Mouse (Mus musculus): ENCODE data around the gene Copb2.

Copb2 gene

GRCm38 (mm10) chr9:98563137-98564126 is at the start of gene Copb2:
Gene Copb2 (plus strand): TSS chr9:98563721.
- peak; percentile 94 for DNase-seq (ENCODE audit: extremely low spot score, low read depth, low spot score)

DNA sequence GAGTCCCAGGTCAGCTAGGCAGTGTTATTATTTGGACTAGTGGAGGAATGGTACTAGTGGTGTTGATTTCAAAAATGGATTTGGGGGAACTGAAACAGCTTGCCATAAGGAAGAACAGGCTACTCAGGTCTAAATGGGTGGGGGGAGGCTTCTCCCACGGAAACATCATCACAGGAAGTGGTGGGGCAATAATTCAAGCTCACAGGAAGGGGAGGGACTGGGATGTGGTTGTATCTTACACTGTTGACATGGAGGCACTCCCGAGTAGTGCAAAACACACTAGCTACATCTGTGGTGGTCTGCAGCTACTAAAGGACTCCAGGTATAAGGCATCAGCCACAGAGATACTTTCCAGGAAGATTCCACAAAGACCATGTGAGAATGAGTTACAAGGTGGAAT is 39.6 kb upstream of the Copb2 start:
- DNase-seq (ENCODE audit: extremely low spot score, low read depth, low spot score) = no peak

- no peak for DNase-seq (ENCODE audit: extremely low spot score, low read depth, low spot score)
Measured at GRCm38 (mm10) chr9:98524786-98525542, 38.6 kb upstream of the Copb2 start.

DNA sequence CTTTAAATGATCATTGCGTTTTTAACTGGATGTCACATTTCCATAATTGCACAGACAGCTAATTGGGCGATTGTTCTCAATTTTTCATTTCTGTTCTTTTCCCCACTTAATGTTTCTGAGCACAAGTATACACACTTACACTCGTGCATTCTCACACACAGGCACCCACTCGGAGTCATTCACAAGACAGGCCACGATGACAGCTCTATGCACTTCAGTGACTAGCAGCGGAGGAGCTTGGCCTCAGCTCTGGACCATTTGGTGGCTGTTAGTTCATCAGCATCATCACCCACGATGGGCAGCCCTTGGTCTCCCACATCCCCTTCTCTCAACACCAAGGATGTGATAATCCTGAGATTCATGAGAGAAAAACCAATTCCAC is 38.0 kb upstream of the Copb2 start:
- no peak for DNase-seq (ENCODE audit: extremely low spot score, low read depth, low spot score)

GRCm38 (mm10) chr9:98527226-98527625 is 36.3 kb upstream of the Copb2 start:
- no peak for DNase-seq (ENCODE audit: extremely low spot score, low read depth, low spot score)

- DNase-seq (ENCODE audit: extremely low spot score, low read depth, low spot score) = no peak
Measured at GRCm38 (mm10) chr9:98529776-98530175, 33.7 kb upstream of the Copb2 start.

- DNase-seq (ENCODE audit: extremely low spot score, low read depth, low spot score) = no peak
Measured at GRCm38 (mm10) chr9:98530999-98531398, 32.5 kb upstream of the Copb2 start.

- DNase-seq (ENCODE audit: extremely low spot score, low read depth, low spot score) = no peak
Measured at GRCm38 (mm10) chr9:98534675-98535280, 28.7 kb upstream of the Copb2 start.

- DNase-seq (ENCODE audit: extremely low spot score, low read depth, low spot score) = no peak
Measured at GRCm38 (mm10) chr9:98535763-98536162, 27.8 kb upstream of the Copb2 start.

DNA sequence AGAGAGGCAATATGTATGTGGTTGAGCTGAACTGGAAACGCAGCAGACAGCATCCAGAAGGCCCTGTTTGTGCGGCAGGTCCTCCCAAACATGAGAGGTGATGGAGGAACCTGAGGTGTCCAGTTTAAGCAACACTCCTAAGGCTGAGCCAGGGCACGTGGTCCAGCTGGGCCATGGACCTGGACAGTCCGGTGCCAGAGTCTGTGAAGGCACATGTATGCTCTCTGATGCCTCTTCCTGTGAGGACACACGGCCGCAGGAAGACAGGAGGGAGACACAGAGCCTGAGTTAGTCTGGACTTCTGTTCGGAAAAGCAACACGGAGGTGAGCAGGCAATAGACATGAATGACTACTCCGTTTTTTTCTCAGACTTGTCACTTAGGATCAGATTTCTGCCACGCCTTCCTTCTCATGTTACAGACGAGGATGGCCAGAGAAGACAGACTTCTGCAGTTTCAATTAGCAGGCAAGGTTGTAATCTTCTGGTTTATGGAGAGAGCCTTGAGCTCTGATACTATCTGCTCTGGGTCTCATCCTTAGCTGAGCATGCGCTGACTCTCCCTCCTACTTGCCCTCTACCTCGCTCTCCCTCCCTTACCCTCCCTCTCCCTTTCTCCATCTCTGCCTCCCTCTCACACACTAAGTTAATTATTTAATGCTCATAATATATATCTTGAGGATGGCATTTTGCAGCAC is 25.4 kb upstream of the Copb2 start:
- DNase-seq (ENCODE audit: extremely low spot score, low read depth, low spot score) = no peak

- DNase-seq (ENCODE audit: extremely low spot score, low read depth, low spot score) = peak; percentile 31
Measured at GRCm38 (mm10) chr9:98538713-98539360, 24.7 kb upstream of the Copb2 start.

DNA sequence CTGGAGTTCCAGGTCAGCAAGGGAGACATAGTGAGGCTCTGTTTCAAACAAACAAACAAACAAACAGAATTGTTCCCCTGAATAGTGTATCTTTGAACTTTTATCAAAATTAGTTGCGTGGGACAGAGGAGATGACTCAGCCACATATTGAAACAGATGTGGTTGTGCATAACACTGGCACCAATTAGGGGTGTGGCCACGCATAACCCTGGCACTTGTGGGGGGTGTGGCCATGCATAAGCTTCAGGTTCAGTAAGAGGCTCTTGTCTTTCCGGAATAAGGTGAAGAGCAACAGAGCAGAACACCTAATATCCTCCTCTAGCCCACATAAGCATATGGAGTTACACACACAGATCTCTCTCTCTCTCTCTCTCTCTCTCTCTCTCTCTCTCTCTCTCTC is 19.5 kb upstream of the Copb2 start:
- DNase-seq (ENCODE audit: extremely low spot score, low read depth, low spot score) = no peak

DNA sequence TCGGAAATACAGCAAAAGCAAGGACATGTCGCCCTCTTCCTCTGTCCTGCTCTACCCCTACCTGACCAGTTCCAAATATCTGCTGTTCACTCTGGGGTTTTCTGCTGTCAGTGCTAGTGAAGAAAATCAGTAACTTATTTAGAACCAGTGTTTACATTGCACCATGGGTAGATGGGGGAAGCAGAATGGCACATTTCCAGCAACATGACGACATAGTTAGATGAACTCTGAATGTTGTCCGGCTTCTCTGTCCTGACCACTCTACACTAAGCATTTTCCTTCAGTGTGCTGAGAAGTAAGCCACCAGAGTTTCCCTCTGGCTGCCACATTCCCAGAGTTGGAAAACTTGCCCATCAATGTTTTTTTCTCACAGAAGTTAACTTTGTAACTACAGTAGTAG is 20.3 kb downstream of the Copb2 start:
- DNase-seq (ENCODE audit: extremely low spot score, low read depth, low spot score) = no peak

DNA sequence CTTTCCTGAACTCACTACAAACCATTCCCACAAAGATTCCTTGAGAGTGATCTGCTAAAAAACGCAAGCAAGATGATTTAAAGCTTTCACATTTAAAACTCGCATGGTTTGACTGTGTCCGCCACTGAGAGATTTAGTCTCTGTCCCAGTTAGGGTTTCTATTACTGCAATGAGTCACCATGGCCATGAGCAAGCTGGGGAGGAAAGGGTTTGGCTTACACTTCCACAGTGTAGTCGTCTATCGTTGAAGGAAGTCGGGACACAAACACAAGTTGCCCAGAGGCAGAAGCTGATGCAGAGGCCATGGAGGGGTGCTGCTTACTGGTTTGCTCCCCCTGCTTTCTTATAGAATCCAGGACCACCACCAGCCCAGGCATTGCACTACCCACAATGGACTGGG is 36.6 kb downstream of the Copb2 start:
- no peak for DNase-seq (ENCODE audit: extremely low spot score, low read depth, low spot score)

DNA sequence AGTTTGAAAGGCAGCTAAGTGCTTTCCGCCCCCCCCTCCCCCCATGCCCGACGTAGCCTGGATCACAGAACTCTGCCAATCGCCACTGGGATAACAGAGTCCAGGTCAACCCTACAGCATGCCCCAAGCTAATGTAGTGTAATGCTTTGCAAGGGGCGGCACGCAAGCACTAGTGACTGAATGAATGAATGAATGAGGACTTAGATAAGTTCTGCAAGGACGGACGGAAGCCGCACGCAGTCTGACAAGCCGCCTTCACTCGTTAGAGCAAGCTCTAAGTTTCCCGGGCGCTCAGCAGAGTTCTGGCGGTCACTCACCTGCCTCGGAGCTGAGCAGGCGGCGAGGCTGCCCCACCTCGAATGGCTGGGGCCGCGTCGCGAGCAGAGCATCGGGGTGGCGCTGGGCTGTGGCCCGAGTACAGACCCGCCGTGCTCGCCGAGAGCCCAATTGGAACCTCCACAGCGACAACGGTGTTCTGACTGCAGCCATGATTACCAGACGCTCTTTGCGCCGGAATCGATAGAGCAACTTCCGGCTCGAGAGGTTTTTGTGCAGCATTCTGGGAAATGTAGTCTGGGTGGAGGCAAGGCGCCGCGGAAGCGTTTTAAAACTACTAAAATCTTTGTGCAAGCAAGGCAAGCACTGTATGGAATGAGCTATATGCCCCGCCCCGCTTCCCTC is 37.8 kb downstream of the Copb2 start, which contains the start of gene Mrps22:
Mrps22 (minus strand) TSS at position 505 of the 681 bp plus-strand sequence.
- DNase-seq (ENCODE audit: extremely low spot score, low read depth, low spot score) = peak; percentile 77

DNA sequence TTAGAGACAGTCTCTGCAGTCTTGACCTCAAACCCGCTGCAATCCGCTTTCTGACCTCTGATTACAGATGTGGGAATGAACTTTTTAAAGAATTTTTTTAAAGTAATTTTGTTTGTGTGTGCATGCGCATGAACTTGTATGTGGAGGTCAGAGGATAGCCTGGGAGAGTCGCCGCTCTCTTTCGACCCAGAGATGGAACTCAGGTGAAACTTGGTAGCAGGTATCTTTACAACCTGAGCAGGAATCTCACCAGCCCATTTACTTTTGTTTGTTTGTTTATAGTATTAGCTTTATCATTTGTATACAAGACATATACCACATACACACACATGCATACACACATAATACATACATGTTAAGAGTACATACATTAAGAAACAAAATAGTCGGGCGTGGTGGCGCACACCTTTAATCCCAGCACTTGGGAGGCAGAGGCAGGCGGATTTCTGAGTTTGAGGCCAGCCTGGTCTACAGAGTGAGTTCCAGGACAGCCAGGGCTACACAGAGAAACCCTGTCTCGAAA is 38.4 kb downstream of the Copb2 start:
- DNase-seq (ENCODE audit: extremely low spot score, low read depth, low spot score) = no peak

GRCm38 (mm10) chr9:98604896-98605295 is 41.4 kb downstream of the Copb2 start:
- DNase-seq (ENCODE audit: extremely low spot score, low read depth, low spot score) = no peak

- no peak for DNase-seq (ENCODE audit: extremely low spot score, low read depth, low spot score)
Measured at GRCm38 (mm10) chr9:98628480-98628879, 65.0 kb downstream of the Copb2 start.

All from hindlimb bud, embryonic 11.5 days (tissue).